Mouse (Mus musculus): ENCODE results near the gene Ghrh. TPM values are rescaled to one million over a fixed set of nuclear protein-coding genes. Genes with fewer than 3 reads are reported as not detected.
"Not testable (repeated sequence)": the region's sequence is repeated elsewhere in the genome, so short reads cannot be mapped to it uniquely, and the experiment has no call there.

The Ghrh gene
- total RNA-seq (2021): not detected

GRCm38 (mm10) chr2:157347361-157348159 lies at the start of gene Ghrh:
TSS of gene Ghrh (minus strand) at chr2:157347506.
- peak; percentile 61 to 66 for DNase-seq (ENCODE audit: low spot score in 2 of 2)
- intact Hi-C loops (cut with DNase I): loop anchor here (2.0 kb wide), 1 partner anchor 85 kb away; no protein-coding TSS in a partner anchor

- DNase-seq (ENCODE audit: low spot score in 2 of 2): no peak
- intact Hi-C loops (cut with DNase I): no loop called here
Measured at GRCm38 (mm10) chr2:157395960-157396359, 48.7 kb upstream of the Ghrh start.

GRCm38 (mm10) chr2:157395371-157395770 lies 48.1 kb upstream of the Ghrh start:
- DNase-seq (ENCODE audit: low spot score in 2 of 2): no peak
- intact Hi-C loops (cut with DNase I): no loop called here

- intact Hi-C loops (cut with DNase I): no loop called here
- no peak for DNase-seq (ENCODE audit: low spot score in 2 of 2)
Measured at GRCm38 (mm10) chr2:157394868-157395267, 47.6 kb upstream of the Ghrh start.

- DNase-seq (ENCODE audit: low spot score in 2 of 2): no peak
- intact Hi-C loops (cut with DNase I): no loop called here
Measured at GRCm38 (mm10) chr2:157393549-157393948, 46.2 kb upstream of the Ghrh start.

GRCm38 (mm10) chr2:157392331-157392730 lies 45.0 kb upstream of the Ghrh start:
- no peak for DNase-seq (ENCODE audit: low spot score in 2 of 2)
- intact Hi-C loops (cut with DNase I): no loop called here

GRCm38 (mm10) chr2:157389591-157389921 lies 42.2 kb upstream of the Ghrh start:
- intact Hi-C loops (cut with DNase I): no loop called here

GRCm38 (mm10) chr2:157388901-157389590 lies 41.7 kb upstream of the Ghrh start:
- DNase-seq (ENCODE audit: low spot score in 2 of 2); intact Hi-C loops (cut with DNase I): not testable (repeated sequence)

More at GRCm38 (mm10) chr2:157389591-157389921, 42.2 kb upstream of the Ghrh start:
- no peak for DNase-seq (ENCODE audit: low spot score in 2 of 2)

GRCm38 (mm10) chr2:157384836-157385235 lies 37.5 kb upstream of the Ghrh start:
- no peak for DNase-seq (ENCODE audit: low spot score in 2 of 2)
- intact Hi-C loops (cut with DNase I): no loop called here

- intact Hi-C loops (cut with DNase I): no loop called here
- DNase-seq (ENCODE audit: low spot score in 2 of 2): no peak
Measured at GRCm38 (mm10) chr2:157376995-157377394, 29.7 kb upstream of the Ghrh start.

GRCm38 (mm10) chr2:157375794-157376757 lies 28.8 kb upstream of the Ghrh start:
- intact Hi-C loops (cut with DNase I): no loop called here

GRCm38 (mm10) chr2:157375051-157375450 lies 27.7 kb upstream of the Ghrh start:
- intact Hi-C loops (cut with DNase I): no loop called here

More at GRCm38 (mm10) chr2:157375794-157376757, 28.8 kb upstream of the Ghrh start:
- DNase-seq (ENCODE audit: low spot score in 2 of 2): no peak

GRCm38 (mm10) chr2:157373681-157374080 lies 26.4 kb upstream of the Ghrh start:
- intact Hi-C loops (cut with DNase I): no loop called here

More at GRCm38 (mm10) chr2:157375051-157375450, 27.7 kb upstream of the Ghrh start:
- DNase-seq (ENCODE audit: low spot score in 2 of 2): no peak

GRCm38 (mm10) chr2:157371696-157372095 lies 24.4 kb upstream of the Ghrh start:
- no peak for DNase-seq (ENCODE audit: low spot score in 2 of 2)
- intact Hi-C loops (cut with DNase I): no loop called here

More at GRCm38 (mm10) chr2:157373681-157374080, 26.4 kb upstream of the Ghrh start:
- no peak for DNase-seq (ENCODE audit: low spot score in 2 of 2)

- peak in 1 of 2 experiments; percentile 31 for DNase-seq (ENCODE audit: low spot score in 2 of 2)
- intact Hi-C loops (cut with DNase I): no loop called here
Measured at GRCm38 (mm10) chr2:157367991-157368390, 20.7 kb upstream of the Ghrh start.

GRCm38 (mm10) chr2:157367184-157367893 lies 20.0 kb upstream of the Ghrh start, which contains the start of gene Manbal:
TSS of gene Manbal (plus strand) at chr2:157367594.
- DNase-seq (ENCODE audit: low spot score in 2 of 2): peak; percentile 94 to 95
- intact Hi-C loops (cut with DNase I): no loop called here

GRCm38 (mm10) chr2:157366762-157367161 lies 19.5 kb upstream of the Ghrh start:
- intact Hi-C loops (cut with DNase I): no loop called here
- DNase-seq (ENCODE audit: low spot score in 2 of 2): no peak

- intact Hi-C loops (cut with DNase I): no loop called here
- no peak for DNase-seq (ENCODE audit: low spot score in 2 of 2)
Measured at GRCm38 (mm10) chr2:157363031-157363430, 15.7 kb upstream of the Ghrh start.

GRCm38 (mm10) chr2:157360028-157360427 lies 12.7 kb upstream of the Ghrh start:
- no peak for DNase-seq (ENCODE audit: low spot score in 2 of 2)
- intact Hi-C loops (cut with DNase I): no loop called here

Measured in left cerebral cortex, postnatal 25 days (tissue).